Mouse (Mus musculus) hindbrain, postnatal 0 days (tissue): ENCODE data around the gene Spdl1. TPM values are rescaled to one million over a fixed set of nuclear protein-coding genes. Genes with fewer than 3 reads are reported as not detected.

Experiments used
- ATAC-seq: fragments of 200-750 bp; cut with Nextera tagmentation; 2 replicates; pipeline ENCODE4 v1.8.0; 2017; ENCODE audit warnings: mild to moderate bottlenecking, moderate TSS enrichment, moderate library complexity
- DNase-seq: peaks from one replicate; pipeline ENCODE4 v3.0.0-alpha.2; 2015; ENCODE audit warnings: low spot score
- H3K27ac ChIP-seq: fragments of 300-500 bp; sonication (generic); 2 replicates; pipeline ENCODE4 v1.5.1; 2014; ENCODE audit warnings: mild to moderate bottlenecking
- H3K27me3 ChIP-seq: fragments of 300-500 bp; sonication (generic); 2 replicates; pipeline ENCODE4 v1.6.1; 2014; ENCODE audit warnings: low read length, mixed read lengths; ENCODE audit not compliant: insufficient read depth
- H3K36me3 ChIP-seq: fragments of 300-500 bp; sonication (generic); 2 replicates; pipeline ENCODE4 v1.6.1; 2014; ENCODE audit warnings: low read length, mixed read lengths; ENCODE audit not compliant: insufficient read depth
- H3K4me1 ChIP-seq: fragments of 300-500 bp; sonication (generic); 2 replicates; pipeline ENCODE4 v1.6.1; 2014; ENCODE audit warnings: antibody characterized with exemption, low read length, mixed read lengths; ENCODE audit not compliant: insufficient read depth
- H3K4me2 ChIP-seq: fragments of 300-500 bp; sonication (generic); 2 replicates; pipeline ENCODE4 v1.6.1; 2014; ENCODE audit warnings: low read depth, mild to moderate bottlenecking, low read length, moderate library complexity, mixed read lengths
- H3K4me3 ChIP-seq: fragments of 300-500 bp; sonication (generic); 2 replicates; pipeline ENCODE4 v1.5.1; 2014; ENCODE audit warnings: low read length
- H3K9ac ChIP-seq: fragments of 300-500 bp; sonication (generic); replicated peaks from 2 replicates; pipeline ENCODE4 v1.6.1; 2014; ENCODE audit warnings: mild to moderate bottlenecking, low read length, moderate library complexity, mixed read lengths
- H3K9me3 ChIP-seq: fragments of 300-500 bp; sonication (generic); 2 replicates; pipeline ENCODE4 v1.6.1; 2016; ENCODE audit warnings: low read length, mixed read lengths
- CTCF ChIP-seq: IDR thresholded peaks from 2 replicates; pipeline ENCODE4 v1.5.1; 2016; ENCODE audit warnings: antibody characterized with exemption, control low read depth, low read depth
- WGBS: fragments of 180-500 bp; shearing (Covaris S2); extraction: QIAGEN DNeasy Blood & Tissue Kit; methylation state at CpG from one replicate; pipeline ENCODE4 v1.1.7; 2014; 5-methylcytosine and 5-hydroxymethylcytosine counted together
- polyA plus RNA-seq: library from polyadenylated mRNA; unstranded; fragments of >200 nt; fragmentation: Nextera tagmentation; extraction: Ambion mirVana; gene quantifications from 2 replicates; pipeline ENCODE4 v1.2.1, GENCODE M21; 2015
- total RNA-seq: library from RNA; depleted of rRNA; stranded (reverse); fragments of >200 nt; gene quantifications from 2 replicates; pipeline ENCODE4 v1.2.3, GENCODE M21; 2014

The Spdl1 gene
- total and polyA plus RNA-seq, 2 experiments from 2014 or later, result 1.6 to 2.4 TPM

GRCm38 (mm10) chr11:34783587-34784043, 49.8 kb downstream of the Spdl1 start, which contains the start of gene Dock2:
TSS of gene Dock2 (minus strand) at chr11:34783892.
- H3K36me3 ChIP-seq, result no peaks in the 10 kb centered on the region
- WGBS, result 89% methylated on average over 11 of the region's 12 CpGs
- H3K9ac ChIP-seq, result no peak within 1 kb of the TSS
- H3K4me2 ChIP-seq, result no peak within 1 kb of the TSS
- no peak for ATAC-seq
- no peaks in the 10 kb centered on the region for H3K4me1 ChIP-seq
- H3K9me3 ChIP-seq, result no peaks in the 10 kb centered on the region
- H3K27ac ChIP-seq, result no peak within 1 kb of the TSS
- H3K4me3 ChIP-seq, result no peak within 1 kb of the TSS
- no peak for TF ChIP-seq CTCF
- H3K27me3 ChIP-seq, result no peaks in the 10 kb centered on the region
- no peak for DNase-seq

- no peak for TF ChIP-seq CTCF
- Histone ChIP-seq H3K4me1 (no peaks in the 10 kb centered on the region), H3K27ac (no peak overlapping the region)
These were observed 50.7 kb downstream of the Spdl1 start for GRCm38 (mm10) chr11:34782516-34783430.

GRCm38 (mm10) chr11:34780786-34781185, 52.7 kb downstream of the Spdl1 start:
- no peaks in the 10 kb centered on the region for H3K36me3 ChIP-seq
- H3K9me3 ChIP-seq, result no peaks in the 10 kb centered on the region
- no peak for TF ChIP-seq CTCF
- no peaks in the 10 kb centered on the region for H3K27me3 ChIP-seq
- no peak overlapping the region for H3K27ac ChIP-seq
- H3K4me2 ChIP-seq, result no peak overlapping the region
- no peak for DNase-seq
- no peak overlapping the region for H3K4me3 ChIP-seq
- WGBS, result 82% methylated on average over 2 of the region's 2 CpGs
- no peaks in the 10 kb centered on the region for H3K4me1 ChIP-seq
- no peak for ATAC-seq
- H3K9ac ChIP-seq, result no peak overlapping the region

More at GRCm38 (mm10) chr11:34782516-34783430, 50.7 kb downstream of the Spdl1 start:
- Histone ChIP-seq H3K4me3 (no peak overlapping the region), H3K9me3 (no peaks in the 10 kb centered on the region), H3K27me3 (no peaks in the 10 kb centered on the region), H3K36me3 (no peaks in the 10 kb centered on the region), H3K9ac (no peak overlapping the region), H3K4me2 (no peak overlapping the region)
- DNase-seq (no peak), ATAC-seq (no peak)
- 82% methylated on average over 8 of the region's 8 CpGs for WGBS

GRCm38 (mm10) chr11:34779966-34780365, 53.5 kb downstream of the Spdl1 start:
- Histone ChIP-seq H3K27me3 (no peaks in the 10 kb centered on the region), H3K36me3 (no peaks in the 10 kb centered on the region), H3K4me1 (no peaks in the 10 kb centered on the region), H3K9ac (no peak overlapping the region), H3K9me3 (no peaks in the 10 kb centered on the region), H3K27ac (no peak overlapping the region), H3K4me2 (no peak overlapping the region), H3K4me3 (no peak overlapping the region)
- no peak for TF ChIP-seq CTCF
- DNase-seq, result no peak
- no peak for ATAC-seq
- 88% methylated on average over 4 of the region's 4 CpGs for WGBS

GRCm38 (mm10) chr11:34778351-34778750, 55.1 kb downstream of the Spdl1 start:
- Histone ChIP-seq H3K36me3 (no peaks in the 10 kb centered on the region), H3K9me3 (no peaks in the 10 kb centered on the region), H3K4me2 (no peak overlapping the region), H3K4me3 (no peak overlapping the region), H3K27ac (no peak overlapping the region), H3K4me1 (no peaks in the 10 kb centered on the region), H3K27me3 (no peaks in the 10 kb centered on the region), H3K9ac (no peak overlapping the region)
- ATAC-seq, result no peak
- no peak for TF ChIP-seq CTCF
- DNase-seq, result no peak
- 77% methylated on average over 3 of the region's 3 CpGs for WGBS

GRCm38 (mm10) chr11:34777529-34777928, 55.9 kb downstream of the Spdl1 start:
- no peak for TF ChIP-seq CTCF
- H3K27me3 ChIP-seq, result no peaks in the 10 kb centered on the region
- no peak overlapping the region for H3K4me3 ChIP-seq
- 93% methylated on average over 4 of the region's 4 CpGs for WGBS
- no peak overlapping the region for H3K27ac ChIP-seq
- DNase-seq, result no peak
- H3K9ac ChIP-seq, result no peak overlapping the region
- H3K9me3 ChIP-seq, result no peaks in the 10 kb centered on the region
- H3K4me2 ChIP-seq, result no peak overlapping the region
- H3K36me3 ChIP-seq, result no peaks in the 10 kb centered on the region
- no peak for ATAC-seq
- no peaks in the 10 kb centered on the region for H3K4me1 ChIP-seq

- H3K4me1 ChIP-seq, result peaks cover 3% of the 10 kb centered on the region; the same call in 1 of the 2 replicates
- H3K36me3 ChIP-seq, result no peaks in the 10 kb centered on the region
- H3K27me3 ChIP-seq, result no peaks in the 10 kb centered on the region
- no peak overlapping the region for H3K27ac ChIP-seq
- DNase-seq (no peak), ATAC-seq (no peak)
- no peak overlapping the region for H3K9ac ChIP-seq
- WGBS, result 70% methylated on average over 2 of the region's 2 CpGs
- H3K9me3 ChIP-seq, result no peaks in the 10 kb centered on the region
- no peak for TF ChIP-seq CTCF
- H3K4me3 ChIP-seq, result no peak overlapping the region
- H3K4me2 ChIP-seq, result no peak overlapping the region
These were observed 57.4 kb downstream of the Spdl1 start for GRCm38 (mm10) chr11:34776054-34776453.
